Mouse (Mus musculus) frontal cortex, adult 2 months (tissue): ENCODE results near the gene Zg16. TPM values are rescaled to one million over a fixed set of nuclear protein-coding genes. Genes with fewer than 3 reads are reported as not detected.
"Not testable (repeated sequence)": the region's sequence is repeated elsewhere in the genome, so short reads cannot be mapped to it uniquely, and the experiment has no call there.

Source experiments
- DNase-seq, 2 experiments: peaks; one replicate each; pipeline ENCODE4 v3.0.0; 2022; ENCODE audit warnings: low spot score in 1 of 2; ENCODE audit errors: extremely low spot score in 1 of 2
- polyA plus RNA-seq: library from polyadenylated mRNA; depleted of rRNA; stranded (reverse); fragments of >200 nt; gene quantifications from 2 replicates; pipeline ENCODE4 v1.2.3, GENCODE M21; 2012; rRNA removed

Gene Zg16
- polyA plus RNA-seq: 0.16 and 0.23 TPM in 2 replicates

DNA sequence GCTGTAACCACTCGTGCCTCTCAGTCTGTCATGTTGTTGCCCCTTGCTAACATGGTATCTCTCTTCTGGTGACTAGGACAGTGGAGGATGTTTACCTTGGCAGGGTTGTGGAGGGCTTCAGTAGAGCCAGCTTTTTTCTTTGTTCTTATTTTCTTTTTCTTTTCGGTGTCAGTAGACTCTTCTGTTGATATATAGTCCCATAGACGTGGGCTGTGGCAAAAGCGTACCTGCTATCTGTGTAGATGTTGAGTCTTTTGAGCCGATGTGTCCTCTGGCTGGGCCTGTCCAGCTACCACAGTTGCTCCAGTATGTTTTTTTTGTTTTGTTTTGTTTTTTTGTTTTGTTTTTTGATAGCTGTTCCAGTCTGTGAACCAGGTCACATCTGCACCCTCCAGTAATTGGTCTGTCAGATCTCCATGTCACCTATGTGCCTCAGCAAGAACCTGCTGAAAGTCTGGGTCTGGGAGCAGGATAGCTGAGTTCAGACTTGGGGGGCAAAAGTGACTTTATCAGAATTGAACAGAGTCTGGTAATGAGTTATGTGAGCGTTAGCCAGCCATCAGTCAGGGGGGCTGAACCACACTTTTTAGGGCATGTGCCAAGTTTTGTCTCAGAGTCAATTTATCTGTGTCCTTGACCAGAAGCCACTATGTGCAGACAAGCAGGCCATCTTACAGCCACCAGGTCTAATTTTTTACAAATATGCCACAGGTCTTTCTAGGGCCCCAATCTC, at the start of gene Zg16:
Zg16 (minus strand) TSS at position 51 of the 733 bp plus-strand sequence.
- not testable (repeated sequence) for DNase-seq

DNA sequence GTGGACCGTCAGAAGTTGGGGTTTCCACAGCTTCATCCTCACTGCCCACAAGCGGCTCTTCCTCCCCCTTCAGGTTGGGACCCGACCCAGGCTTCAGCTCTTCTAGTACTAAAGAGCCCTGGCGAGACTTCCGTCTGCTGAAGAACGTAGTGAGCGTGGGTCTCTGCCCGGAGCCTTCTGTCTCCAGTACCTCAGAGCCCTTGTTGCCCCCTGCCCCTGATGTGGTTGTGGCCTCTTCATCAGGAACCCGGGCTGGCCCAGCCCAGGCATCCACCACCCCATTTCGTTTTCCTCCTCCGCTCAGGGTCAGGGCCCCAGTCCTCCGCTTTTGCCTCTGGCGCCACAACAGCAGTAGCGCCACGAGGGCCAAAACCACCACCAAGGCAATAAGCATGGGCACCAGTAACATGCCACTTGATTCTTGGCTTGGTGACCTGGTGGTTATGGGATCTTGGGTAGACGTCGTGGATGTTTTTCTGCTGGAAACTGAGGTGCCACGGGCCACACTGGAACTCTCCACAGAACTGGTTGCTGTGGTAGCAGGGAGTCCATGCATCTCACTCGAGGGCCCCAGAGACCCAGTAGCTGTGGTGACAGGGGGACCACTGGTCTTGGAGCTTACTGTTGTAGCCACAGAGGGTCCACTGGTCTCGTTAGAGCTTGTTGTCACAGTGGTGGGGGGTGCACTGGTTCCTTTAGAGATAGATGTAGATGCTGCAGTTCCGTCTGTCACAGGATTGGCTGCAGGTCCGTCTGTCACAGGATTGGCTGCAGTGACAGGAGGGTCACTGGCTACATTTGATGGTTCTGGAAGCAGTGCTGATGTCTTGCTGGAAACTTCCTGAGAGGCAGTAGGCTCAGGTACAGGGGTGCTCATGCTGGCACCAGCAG, 49.3 kb upstream of the Zg16 start:
- no peak for DNase-seq

DNA sequence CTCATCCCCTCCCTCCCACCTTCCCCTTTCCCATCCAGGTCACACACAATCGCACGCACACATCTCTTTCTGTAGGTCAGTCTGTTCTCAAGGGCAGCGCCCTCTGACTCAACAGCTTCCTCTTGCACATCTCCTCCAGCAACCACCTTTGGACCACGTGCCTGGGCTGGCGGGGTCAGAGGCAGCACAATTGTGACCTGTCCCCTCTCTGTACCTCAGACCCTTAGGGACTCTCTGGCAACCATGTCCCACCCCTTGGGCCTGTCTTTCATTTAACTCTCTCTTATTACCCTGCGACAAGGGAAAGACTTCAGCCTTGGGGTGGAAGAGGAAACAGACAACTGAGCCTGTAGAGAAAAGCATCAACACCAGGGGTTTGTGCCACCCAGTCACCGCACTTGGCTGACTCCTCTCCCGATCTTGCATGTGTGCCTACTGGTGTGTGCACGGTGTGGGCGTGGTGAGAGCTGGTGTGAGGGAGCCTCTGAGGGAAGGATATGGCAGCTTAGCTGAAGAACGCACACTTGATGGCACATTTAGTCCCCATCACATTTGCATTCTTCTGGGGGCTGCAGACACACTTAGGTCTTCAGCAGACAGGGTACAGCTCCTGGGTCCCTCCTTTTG, 47.8 kb upstream of the Zg16 start:
- DNase-seq: peak in 1 of 2 experiments; percentile 36

DNA sequence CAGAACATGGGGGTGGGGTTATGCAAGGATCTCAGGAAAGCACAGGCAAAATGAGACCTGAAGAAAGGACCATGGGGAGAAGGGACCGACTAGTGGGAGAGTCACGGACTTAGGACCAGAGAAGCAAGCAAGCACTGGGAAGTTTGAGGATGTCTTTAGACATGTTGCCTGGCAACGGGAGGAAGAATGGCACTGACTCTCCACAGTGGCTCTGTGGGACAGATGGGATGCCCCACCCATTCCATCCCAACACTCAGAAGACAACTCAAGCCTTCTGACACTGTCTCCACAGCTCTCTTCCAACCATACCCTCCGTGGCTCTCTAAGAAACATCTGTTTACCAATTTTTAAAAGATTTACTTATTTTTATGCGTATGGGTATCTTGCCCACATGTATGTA, 46.0 kb upstream of the Zg16 start:
- no peak for DNase-seq

DNA sequence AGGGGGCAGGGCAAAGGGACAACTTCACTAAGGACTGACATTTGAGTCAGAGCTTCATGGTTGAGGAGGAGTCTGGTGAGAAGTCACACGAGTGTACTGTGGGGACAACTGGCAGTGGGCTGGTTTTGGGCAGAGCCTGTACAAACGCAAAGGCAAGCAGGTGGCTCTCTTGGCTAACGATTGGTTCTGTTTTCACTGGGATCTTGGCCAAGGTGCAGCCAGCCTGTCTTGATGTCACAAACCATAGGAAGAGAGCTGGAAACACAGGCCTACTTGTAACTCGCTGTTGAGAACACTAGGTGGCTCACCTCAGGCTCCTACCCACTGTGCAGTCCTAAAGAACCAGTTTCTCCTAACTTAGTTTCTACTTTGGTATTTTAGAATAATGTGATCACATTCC, 42.5 kb upstream of the Zg16 start:
- peak; percentile 35 to 75 for DNase-seq

GRCm38 (mm10) chr7:127121911-127122270, 34.8 kb upstream of the Zg16 start, which contains the start of gene Qprt:
TSS of gene Qprt (minus strand) at chr7:127122226.
- no peak for DNase-seq

DNA sequence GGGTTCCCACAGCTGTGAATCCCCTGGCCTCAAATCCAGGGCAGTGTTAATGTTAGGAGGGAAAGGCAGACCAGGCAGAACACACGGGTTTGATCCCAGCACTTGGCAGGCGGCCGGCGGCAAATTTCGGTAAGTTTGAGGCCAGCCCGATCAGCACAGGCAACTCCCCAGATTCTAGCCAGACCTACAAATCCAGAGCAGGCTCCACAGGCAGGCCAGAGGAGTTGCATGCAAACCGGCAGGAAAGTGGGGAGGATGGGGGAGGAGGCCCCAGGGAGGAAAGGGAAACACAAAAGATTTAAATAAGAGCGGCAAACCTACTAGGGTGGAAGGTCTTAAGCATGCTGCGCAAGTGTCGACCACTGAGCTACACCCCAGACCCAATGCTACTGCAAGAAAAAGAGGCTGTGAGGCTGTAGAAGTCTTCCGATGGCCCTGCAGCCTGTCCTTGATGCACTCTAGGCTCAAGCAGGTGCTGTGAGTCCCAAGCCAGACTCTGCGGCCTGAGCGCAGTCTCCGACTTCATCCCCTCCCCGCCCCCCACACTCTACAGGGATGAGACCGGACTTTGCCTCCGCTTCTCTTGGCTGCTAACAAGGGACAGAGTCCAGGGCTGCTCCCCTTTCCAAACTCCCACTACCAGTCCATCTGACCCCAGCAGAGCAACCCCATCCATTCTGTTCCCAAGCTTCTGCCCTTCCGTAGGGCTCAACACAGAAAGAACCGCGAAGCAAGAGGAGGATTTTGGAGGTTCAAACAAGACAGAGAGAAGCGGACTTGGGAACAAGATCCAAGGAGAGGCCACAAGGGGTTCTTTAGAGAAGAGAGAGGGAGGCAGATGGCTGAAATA, 34.2 kb upstream of the Zg16 start:
- DNase-seq: no peak

GRCm38 (mm10) chr7:127118671-127119445, 31.7 kb upstream of the Zg16 start:
- no peak for DNase-seq

GRCm38 (mm10) chr7:127117948-127118347, 30.8 kb upstream of the Zg16 start:
- no peak for DNase-seq

GRCm38 (mm10) chr7:127116331-127116935, 29.3 kb upstream of the Zg16 start:
- DNase-seq: peak in 1 of 2 experiments; percentile 62

- DNase-seq: no peak
Measured at GRCm38 (mm10) chr7:127114920-127115319, 27.8 kb upstream of the Zg16 start.

- DNase-seq: no peak
Measured at GRCm38 (mm10) chr7:127113614-127114259, 26.6 kb upstream of the Zg16 start.

DNA sequence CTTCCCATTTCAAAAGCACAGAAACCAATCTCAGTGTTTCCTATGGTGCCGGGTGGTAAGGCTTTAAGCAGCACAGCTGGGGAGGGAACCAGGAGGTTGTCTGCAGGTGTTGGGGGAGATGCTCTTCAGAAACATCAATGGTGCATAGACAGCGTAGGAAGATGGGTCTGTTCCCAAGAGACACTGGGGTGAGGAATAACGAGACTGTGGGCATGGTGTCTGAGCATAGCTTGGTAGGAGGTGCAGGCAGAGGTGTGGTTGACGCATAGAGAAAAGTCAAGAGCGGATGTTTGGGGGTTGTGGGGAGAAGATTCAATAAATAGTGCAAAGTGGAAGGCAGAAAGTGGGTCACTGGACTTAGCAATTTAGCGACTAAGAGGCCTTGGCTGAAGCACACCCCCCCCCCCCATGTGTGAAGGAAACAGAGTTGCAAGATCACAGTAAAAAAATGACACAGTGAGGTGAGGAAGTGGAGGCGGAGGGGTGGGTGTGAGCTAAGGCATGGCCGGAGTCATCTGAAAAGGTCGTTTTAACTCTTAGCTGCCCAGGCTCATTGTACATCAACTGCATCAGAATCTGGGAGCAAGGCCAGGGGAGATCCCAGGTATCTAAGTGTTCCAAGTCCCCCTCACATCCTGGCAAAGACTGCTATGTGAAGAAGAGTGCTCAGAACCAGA, 25.9 kb upstream of the Zg16 start:
- peak in 1 of 2 experiments; percentile 52 for DNase-seq

DNA sequence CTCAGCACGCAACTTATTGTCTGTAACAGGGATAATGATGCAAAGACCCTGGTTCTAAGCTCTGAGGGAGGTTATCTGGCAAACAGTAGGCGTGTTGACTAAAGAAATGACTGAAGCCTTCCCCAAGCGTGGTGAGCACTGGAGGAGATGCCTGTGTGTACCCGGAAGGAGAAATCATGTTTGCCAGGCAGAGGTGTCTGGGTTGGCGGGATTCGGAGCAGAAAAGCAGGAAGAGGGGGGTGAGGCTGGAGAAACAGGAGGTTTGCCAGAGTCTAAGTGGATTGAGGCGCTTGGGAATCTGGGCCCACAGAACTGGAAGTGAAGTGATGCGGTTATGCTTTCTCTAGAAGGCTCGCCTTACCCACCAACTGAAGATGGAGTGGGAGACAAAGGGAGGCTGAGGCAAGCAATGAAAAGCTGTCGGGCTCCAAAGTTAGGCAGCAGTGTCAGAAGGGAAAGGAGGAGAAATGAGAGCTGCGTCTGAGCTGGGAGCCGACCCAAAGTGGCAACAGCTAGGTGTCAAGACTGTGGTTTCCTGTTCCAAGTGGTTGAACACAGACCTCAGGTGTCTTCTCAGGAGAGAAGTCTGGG, 25.2 kb upstream of the Zg16 start:
- DNase-seq: peak in 1 of 2 experiments; percentile 72

DNA sequence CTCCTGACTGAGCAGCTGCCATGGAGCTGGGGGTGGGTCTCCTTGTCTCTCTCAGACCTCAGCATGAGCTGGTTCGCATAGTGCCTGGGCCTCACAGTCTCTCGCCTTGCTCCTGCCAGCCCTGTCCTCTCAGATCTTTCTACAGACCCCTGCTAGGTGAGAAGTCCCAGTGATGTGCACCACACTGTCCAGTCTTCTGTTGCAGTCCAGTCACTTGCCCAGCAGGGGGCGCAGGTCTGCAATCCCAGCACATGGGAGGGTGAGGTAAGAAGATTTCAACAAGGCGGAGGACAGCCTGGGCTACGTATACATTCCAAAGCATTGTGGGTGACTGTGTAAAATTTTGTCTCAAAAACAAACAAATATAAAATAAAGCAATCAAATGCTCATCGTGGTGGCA, 24.3 kb upstream of the Zg16 start:
- DNase-seq: peak in 1 of 2 experiments; percentile 67

DNA sequence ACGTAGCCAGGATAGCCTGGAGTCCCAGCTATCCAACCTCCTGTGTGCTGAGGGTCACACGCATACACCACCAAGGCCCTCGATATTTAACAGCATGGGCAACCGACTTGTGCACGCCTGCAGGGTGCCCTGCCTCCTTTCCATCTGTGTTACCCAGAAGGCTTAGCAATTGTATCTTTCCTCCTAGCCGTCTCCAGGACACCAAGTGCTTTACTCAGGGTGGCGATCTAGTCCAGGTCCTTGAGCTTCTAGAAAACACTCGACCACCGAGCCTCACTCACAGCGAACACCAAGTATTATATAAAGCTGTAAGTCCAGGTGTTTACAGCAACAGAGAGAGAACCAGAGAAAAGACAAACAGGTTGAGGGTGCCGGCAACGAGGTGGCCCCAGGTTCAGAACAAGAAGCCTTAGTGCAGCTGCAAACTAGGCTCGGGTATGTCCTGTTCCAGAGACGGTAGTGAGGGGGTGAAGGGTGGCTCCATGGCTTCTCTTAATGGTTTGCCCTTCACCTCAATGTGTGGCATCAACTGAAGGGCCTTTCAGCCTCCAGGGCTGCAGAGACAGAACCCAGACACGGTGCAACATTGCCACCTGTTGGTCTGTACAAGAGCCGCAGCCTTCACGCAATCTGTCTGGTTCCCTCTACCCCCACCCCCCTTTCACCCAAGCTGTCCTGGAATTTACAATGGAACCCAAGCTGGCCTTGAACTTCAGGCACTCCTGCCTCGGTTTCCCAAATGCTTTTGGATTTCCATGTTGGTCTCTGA, 23.3 kb upstream of the Zg16 start:
- DNase-seq: peak; percentile 51 to 88

- DNase-seq: no peak
Measured at GRCm38 (mm10) chr7:127105551-127105950, 18.4 kb upstream of the Zg16 start.
